Mouse (Mus musculus) kidney, embryonic 14.5 days (tissue): Measurements from ENCODE around the gene Pias1. TPM values are rescaled to one million over a fixed set of nuclear protein-coding genes. Genes with fewer than 3 reads are reported as not detected.

Source experiments
- ATAC-seq: fragments of 200-750 bp; cut with Nextera tagmentation; 2 replicates; pipeline ENCODE4 v1.8.0; 2017; ENCODE audit warnings: moderate number of reproducible peaks, mild to moderate bottlenecking, moderate TSS enrichment, moderate library complexity; ENCODE audit not compliant: low FRiP score, low TSS enrichment
- H3K27ac ChIP-seq: fragments of 300-500 bp; sonication (generic); 2 replicates; pipeline ENCODE4 v1.5.1; 2014; ENCODE audit warnings: low read depth, mild to moderate bottlenecking, low read length, moderate library complexity, mixed read lengths
- H3K27me3 ChIP-seq: fragments of 300-500 bp; sonication (generic); 2 replicates; pipeline ENCODE4 v1.6.1; 2014; ENCODE audit warnings: mild to moderate bottlenecking, low read length; ENCODE audit not compliant: control insufficient read depth, insufficient read depth
- H3K36me3 ChIP-seq: fragments of 300-500 bp; sonication (generic); 2 replicates; pipeline ENCODE4 v1.6.1; 2014; ENCODE audit warnings: low read length, mixed read lengths; ENCODE audit not compliant: control insufficient read depth, insufficient read depth
- H3K4me1 ChIP-seq: fragments of 300-500 bp; sonication (generic); 2 replicates; pipeline ENCODE4 v1.6.1; 2014; ENCODE audit warnings: low read length, mixed read lengths; ENCODE audit not compliant: control insufficient read depth, insufficient read depth
- H3K4me2 ChIP-seq: fragments of 300-500 bp; sonication (generic); replicated peaks from 2 replicates; pipeline ENCODE4 v1.6.1; 2014; ENCODE audit warnings: low read depth, mild to moderate bottlenecking, low read length
- H3K4me3 ChIP-seq: fragments of 300-500 bp; sonication (generic); 2 replicates; pipeline ENCODE4 v1.5.1; 2014; ENCODE audit warnings: mild to moderate bottlenecking, low read length
- H3K9ac ChIP-seq: fragments of 300-500 bp; sonication (generic); 2 replicates; pipeline ENCODE4 v1.6.1; 2014; ENCODE audit warnings: low read depth, mild to moderate bottlenecking, low read length, moderate library complexity
- H3K9me3 ChIP-seq: fragments of 300-500 bp; sonication (generic); 2 replicates; pipeline ENCODE4 v1.6.1; 2016; ENCODE audit warnings: low read length; ENCODE audit not compliant: control insufficient read depth
- WGBS: fragments of 180-500 bp; shearing (Covaris S2); extraction: QIAGEN DNeasy Blood & Tissue Kit; methylation state at CpG from one replicate; pipeline ENCODE4 v1.1.7; 2014; 5-methylcytosine and 5-hydroxymethylcytosine counted together
- polyA plus RNA-seq: library from polyadenylated mRNA; unstranded; fragments of >200 nt; fragmentation: Nextera tagmentation; extraction: Ambion mirVana; gene quantifications from 2 replicates; pipeline ENCODE4 v1.2.1, GENCODE M21; 2014

The Pias1 gene
- polyA plus RNA-seq, 1 experiment from 2014 or later, result 64.8 TPM

DNA sequence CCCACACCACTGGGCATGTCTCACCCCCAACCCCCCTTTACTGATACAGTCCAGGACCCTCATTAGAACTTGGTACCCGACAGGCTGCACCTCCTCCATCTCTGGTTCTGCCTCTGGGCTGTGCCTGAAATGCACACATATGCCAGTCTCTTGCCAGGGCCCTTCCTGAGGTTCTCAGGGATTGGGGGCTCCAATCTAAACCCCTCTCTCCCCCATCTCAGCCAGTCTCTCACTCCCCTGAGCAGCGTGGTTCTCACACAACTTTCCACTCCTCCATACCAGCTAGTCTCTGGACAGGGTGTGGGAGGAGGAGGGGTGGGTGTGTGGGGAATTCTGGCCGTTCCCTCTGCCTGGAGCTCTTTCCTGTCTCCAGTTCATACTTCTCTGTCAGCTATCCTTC, 150.1 kb downstream of the Pias1 start:
- H3K4me3 ChIP-seq, result no peak overlapping the region
- peak overlapping the region; percentile 93; the same call in 1 of the 2 replicates for H3K27ac ChIP-seq
- H3K27me3 ChIP-seq, result no peaks in the 10 kb centered on the region
- no peak overlapping the region for H3K9ac ChIP-seq
- H3K36me3 ChIP-seq, result no peaks in the 10 kb centered on the region
- no peak for ATAC-seq
- H3K4me1 ChIP-seq, result peaks cover 14% of the 10 kb centered on the region; the same call in 1 of the 2 replicates
- WGBS, result 32% methylated on average over 3 of the region's 3 CpGs
- H3K4me2 ChIP-seq, result no peak overlapping the region
- no peaks in the 10 kb centered on the region for H3K9me3 ChIP-seq

DNA sequence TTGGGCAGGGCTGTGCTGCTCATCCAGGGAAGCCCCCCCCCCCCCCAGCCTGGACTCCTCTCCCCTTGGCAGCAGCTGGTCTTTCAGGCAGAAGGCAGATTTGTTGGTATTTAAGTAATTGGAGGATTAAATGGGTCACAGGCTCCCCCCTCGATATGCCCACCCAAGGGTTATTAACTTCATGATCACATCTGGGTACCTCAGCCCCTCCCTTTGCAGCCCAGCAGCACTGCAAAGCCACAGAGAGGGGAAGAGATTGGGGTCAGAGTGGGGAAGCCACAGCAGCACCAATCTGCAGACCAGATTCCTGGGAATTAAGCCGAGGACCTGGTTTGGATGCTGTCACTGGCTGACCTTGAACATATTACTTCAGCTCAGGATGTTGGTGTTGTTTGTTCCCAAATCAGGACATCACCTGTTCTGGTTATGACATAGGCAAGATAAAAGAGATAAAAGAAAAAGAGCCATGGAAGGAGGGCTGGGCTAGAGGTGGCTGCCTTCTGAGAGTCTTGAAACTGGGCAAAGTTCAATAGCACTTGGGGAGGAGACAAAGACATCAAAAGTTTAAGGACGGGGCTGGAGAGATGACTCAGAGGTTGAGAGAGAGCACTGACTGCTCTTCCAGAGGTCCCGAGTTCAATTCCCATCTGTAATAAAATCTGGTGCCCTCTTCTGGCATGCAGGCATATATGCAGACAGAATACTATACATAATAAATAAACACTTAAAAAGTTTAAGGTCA, 151.8 kb downstream of the Pias1 start:
- Histone ChIP-seq H3K4me3 (no peak overlapping the region), H3K36me3 (no peaks in the 10 kb centered on the region), H3K4me2 (no peak overlapping the region), H3K4me1 (peaks cover 14% of the 10 kb centered on the region; the same call in 1 of the 2 replicates), H3K27me3 (no peaks in the 10 kb centered on the region), H3K9ac (no peak overlapping the region), H3K9me3 (no peaks in the 10 kb centered on the region), H3K27ac (no peak overlapping the region)
- WGBS, result 50% methylated on average over 4 of the region's 4 CpGs
- ATAC-seq, result no peak

DNA sequence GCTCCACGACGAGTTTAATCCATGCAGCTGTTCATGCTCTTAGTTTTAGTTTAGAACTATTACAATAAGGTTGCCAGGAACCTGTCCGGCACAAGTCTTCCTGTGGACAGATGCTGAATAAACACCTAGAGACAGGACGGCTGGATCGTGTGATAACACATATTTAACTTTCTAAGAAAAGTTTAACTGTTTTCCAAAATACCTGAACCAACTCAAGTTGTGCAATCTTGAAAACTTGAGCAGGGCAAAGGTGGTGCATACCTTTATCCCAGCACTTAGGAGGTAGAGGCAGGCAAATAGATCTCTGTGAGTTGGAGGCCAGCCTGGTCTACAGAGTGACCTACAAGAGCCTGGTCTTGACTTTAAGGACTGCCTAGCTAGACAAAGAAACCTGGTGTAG, 152.8 kb downstream of the Pias1 start:
- H3K27ac ChIP-seq, result no peak overlapping the region
- 81% methylated on average over 5 of the region's 5 CpGs for WGBS
- no peaks in the 10 kb centered on the region for H3K36me3 ChIP-seq
- H3K9me3 ChIP-seq, result no peaks in the 10 kb centered on the region
- H3K27me3 ChIP-seq, result no peaks in the 10 kb centered on the region
- ATAC-seq, result no peak
- H3K4me2 ChIP-seq, result no peak overlapping the region
- peaks cover 14% of the 10 kb centered on the region; the same call in 1 of the 2 replicates for H3K4me1 ChIP-seq
- H3K9ac ChIP-seq, result no peak overlapping the region
- H3K4me3 ChIP-seq, result no peak overlapping the region

DNA sequence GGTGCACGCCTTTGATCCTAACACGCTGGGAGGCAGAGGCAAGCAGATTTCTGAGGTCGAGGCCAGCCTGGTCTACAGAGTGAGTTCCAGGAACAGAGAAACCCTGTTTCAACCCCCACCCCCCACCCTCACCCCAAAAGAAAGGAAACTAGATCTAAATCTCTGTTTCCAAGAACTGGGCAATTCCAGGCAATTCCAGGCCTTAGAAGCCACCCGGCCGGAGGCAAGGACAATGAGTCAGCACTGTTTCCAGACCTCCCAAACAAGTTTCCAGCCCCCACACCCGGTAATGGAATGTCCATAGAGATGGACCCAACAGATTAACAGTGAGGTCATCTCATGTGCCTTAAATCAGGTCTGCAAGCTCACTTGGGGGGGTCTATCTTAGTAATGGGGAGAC, 157.8 kb downstream of the Pias1 start:
- H3K36me3 ChIP-seq, result no peaks in the 10 kb centered on the region
- no peaks in the 10 kb centered on the region for H3K27me3 ChIP-seq
- H3K4me1 ChIP-seq, result peaks cover 8% of the 10 kb centered on the region; the same call in 1 of the 2 replicates
- no peaks in the 10 kb centered on the region for H3K9me3 ChIP-seq
- no peak overlapping the region for H3K4me2 ChIP-seq
- no peak overlapping the region for H3K9ac ChIP-seq
- H3K4me3 ChIP-seq, result no peak overlapping the region
- no peak for ATAC-seq
- 70% methylated on average over 6 of the region's 6 CpGs for WGBS
- H3K27ac ChIP-seq, result no peak overlapping the region

DNA sequence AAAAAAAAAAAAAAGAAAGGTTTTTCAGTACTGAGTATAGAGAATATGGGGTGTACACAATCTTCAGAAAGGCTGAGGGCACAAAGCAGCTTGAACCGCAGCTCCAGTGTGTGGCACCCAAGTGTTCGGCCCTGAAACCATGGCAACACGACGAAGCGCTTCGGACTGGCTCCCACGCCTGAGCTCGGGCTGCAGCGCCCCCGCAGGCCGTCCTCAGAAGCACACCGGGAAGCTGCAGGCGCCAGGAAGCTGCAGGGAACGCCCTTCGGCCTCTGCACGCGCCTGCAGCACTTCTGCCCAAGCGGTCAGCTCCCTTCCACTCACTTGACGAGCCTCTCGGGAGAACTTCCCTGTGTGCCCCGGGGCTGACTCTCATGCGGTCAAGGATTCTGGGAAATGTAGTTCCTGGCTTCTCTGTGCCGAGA, 159.1 kb downstream of the Pias1 start:
- no peak overlapping the region for H3K9ac ChIP-seq
- ATAC-seq, result peak; percentile 96
- H3K9me3 ChIP-seq, result no peaks in the 10 kb centered on the region
- H3K4me3 ChIP-seq, result peak overlapping the region; percentile 17; the same call in 1 of the 2 replicates
- H3K27me3 ChIP-seq, result no peaks in the 10 kb centered on the region
- H3K36me3 ChIP-seq, result no peaks in the 10 kb centered on the region
- peak overlapping the region; percentile 51 for H3K4me2 ChIP-seq
- H3K27ac ChIP-seq, result peak overlapping the region; percentile 55; the same call in 1 of the 2 replicates
- whole genome bisulfite sequencing, result 0% methylated on average over 23 of the region's 23 CpGs
- H3K4me1 ChIP-seq, result peaks cover 8% of the 10 kb centered on the region; the same call in 1 of the 2 replicates

Other genes with a start within 250 kb of the Pias1 start
- 20.8 and 38.2 TPM in 2 replicates for gene Fem1b, start 176.0 kb downstream of the Pias1 start, polyA plus RNA-seq
- 21.7 and 28.2 TPM in 2 replicates for gene Cln6, start 149.1 kb downstream of the Pias1 start, polyA plus RNA-seq
- 59.7 and 72.0 TPM in 2 replicates for gene Calml4, start 129.8 kb downstream of the Pias1 start, polyA plus RNA-seq
- gene Skor1, start 161.0 kb upstream of the Pias1 start, polyA plus RNA-seq, result not detected in 2 replicates